Mouse (Mus musculus) telencephalon, adult 2 months (tissue): ENCODE results near the gene Sepsecs.

Experiments
- DNase-seq: peaks from one replicate; pipeline ENCODE4 v3.0.0-alpha.2; 2011; ENCODE audit warnings: low read depth, low spot score

Sepsecs gene

DNA sequence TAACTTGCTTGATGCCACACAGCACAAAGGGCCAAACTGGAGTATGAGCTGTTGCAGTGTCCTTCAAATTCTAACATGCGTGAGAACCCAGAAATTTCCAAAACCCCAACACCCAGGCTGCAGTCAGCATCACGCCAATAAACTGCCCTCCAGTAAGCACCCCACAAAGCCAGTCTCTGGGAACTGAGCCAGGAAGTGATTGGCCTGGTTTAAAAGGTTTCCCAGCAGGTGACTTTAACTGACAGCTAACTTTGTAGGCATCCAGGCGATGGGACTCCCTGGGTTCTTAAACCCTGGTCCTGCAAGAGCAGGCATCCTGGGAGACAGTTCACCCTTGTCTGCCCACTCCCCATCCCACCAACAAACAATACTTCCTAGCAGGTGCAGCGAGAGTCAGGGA lies 59.2 kb downstream of the Sepsecs start:
- DNase-seq, result no peak

DNA sequence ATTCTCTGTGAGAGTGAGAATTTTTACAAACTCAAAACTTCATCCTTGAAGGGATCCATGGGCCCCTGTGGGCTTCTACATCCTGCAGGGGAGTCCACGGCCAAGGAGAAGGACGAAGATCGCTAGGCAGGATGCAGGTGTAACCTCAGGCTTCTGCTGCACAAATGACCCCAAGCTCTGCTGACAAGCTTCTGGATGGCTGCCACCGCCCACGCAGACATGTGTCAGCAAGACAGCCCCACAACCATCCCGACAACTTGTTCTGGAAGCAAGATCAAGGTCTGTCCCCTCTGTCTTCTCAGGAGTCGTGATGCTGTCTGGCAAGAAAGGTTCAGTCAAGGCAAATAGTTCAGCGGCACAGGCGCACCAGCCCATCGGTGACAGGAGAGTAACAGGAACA lies 59.8 kb downstream of the Sepsecs start:
- no peak for DNase-seq

- DNase-seq, result no peak
These were observed 64.9 kb downstream of the Sepsecs start for GRCm38 (mm10) chr5:52604582-52605041.

DNA sequence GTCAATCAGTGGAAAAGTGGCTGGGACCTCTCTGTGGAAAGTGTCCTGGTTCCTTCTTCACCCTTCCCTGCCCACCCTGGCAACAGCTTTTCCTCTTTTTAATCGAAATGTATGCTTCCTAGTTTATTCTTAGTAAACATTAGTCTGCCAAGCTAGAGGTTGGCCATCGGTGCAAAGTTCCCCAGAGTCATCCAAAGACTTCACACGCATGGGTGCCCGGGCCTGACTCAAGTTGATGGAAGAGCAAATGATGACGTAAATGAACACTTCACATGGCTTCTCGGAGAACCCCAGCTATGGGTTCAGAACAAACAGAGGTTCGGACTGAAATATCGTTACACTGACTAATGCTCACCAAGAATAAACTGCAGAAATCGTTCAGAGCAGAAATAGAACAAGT lies 78.9 kb downstream of the Sepsecs start:
- DNase-seq, result no peak
